Mouse (Mus musculus) G1E (cell line): ENCODE measurements at regions not wholly inside any gene's neighbourhood (a gene's known extent, or its start where the extent isn't known, plus 50 kb on each side); places are given as distances from the start of the nearest gene placed in this dataset.

Experiments
- GATA1 ChIP-seq: IDR thresholded peaks from 2 replicates; pipeline ENCODE4 v1.6.1; 2012; ENCODE audit warnings: borderline replicate concordance, low read length, inconsistent platforms, mixed read lengths
- POLR2AphosphoS5 ChIP-seq: IDR thresholded peaks from 2 replicates; pipeline ENCODE4 v1.6.1; 2012; ENCODE audit warnings: low read depth, low read length, inconsistent platforms; ENCODE audit not compliant: insufficient replicate concordance

DNA sequence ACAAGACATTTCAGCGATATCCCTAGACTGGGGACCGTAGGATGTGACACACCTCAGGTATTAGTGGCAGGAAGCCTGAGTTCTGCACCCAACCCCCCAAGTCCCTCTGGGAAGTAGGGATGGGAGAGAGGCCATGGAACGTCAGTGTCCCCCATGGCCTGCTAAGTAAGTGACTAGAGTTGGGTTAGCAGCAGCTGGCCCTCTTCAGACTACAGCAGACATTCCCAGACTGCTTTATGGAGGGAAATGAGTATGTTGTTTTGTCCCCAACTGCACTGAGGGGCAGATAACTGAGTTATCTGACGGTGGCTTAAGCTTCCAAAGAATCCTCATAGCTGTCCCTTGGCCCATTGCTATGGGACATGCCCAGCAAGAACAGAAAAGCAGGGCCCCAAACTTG lies 114.8 kb downstream of the Pdgfra start:
- TF ChIP-seq POLR2AphosphoS5 (no peak), GATA1 (no peak)
